Mouse (Mus musculus): Measurements from ENCODE around the gene Vwa3a. TPM values are rescaled to one million over a fixed set of nuclear protein-coding genes. Genes with fewer than 3 reads are reported as not detected.

The Vwa3a gene
- 0.02 and 0.03 TPM in 2 replicates for polyA plus RNA-seq (2012; rRNA removed)

GRCm38 (mm10) chr7:120739018-120739417 lies at the start of gene Vwa3a:
Gene Vwa3a (plus strand): TSS chr7:120739318.

DNA sequence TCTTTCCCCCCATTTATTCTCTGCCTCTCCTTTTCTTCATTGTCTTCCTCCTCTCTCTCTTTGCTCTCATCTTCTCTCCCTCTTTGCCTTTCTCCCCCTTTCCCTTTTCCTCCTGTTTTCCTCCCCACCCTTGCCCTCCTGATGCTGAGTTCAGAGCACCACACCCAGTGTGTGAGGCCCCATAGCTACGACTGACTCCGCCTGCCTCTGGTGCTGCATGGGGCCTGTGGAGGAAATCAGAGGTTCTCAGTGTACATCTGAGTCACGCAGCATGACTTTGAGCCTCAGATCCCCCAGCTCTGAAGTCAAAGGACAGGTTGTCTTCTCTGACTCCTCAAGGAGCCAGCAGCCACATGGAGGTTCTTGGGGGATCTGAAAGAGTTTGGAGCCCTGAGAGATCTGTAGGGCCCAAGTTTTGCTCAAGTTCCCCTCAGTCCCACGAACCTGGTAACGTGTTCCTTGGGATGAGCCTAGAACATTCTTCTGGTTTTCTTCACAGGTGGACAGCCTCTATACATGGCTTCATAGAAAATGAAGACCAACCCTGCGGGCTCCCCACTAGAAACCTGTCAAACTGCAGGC lies 72.8 kb downstream of the Vwa3a start, which contains the start of gene Gm5737:
Gene Gm5737, plus strand, starts transcription at position 532 of the 582 bp plus-strand sequence.

GRCm38 (mm10) chr7:120842345-120843036 lies 103.4 kb downstream of the Vwa3a start, which contains the start of gene Eef2k:
Gene Eef2k (plus strand): TSS chr7:120842831.

Other genes starting within 250 kb of the Vwa3a start
- gene Uqcrc2, start 104.1 kb upstream of the Vwa3a start, polyA plus RNA-seq (2012; rRNA removed): 99.1 and 116 TPM in 2 replicates
- 0.06 TPM in 1 of 2 replicates, not detected in the other for gene Pdzd9, start 69.0 kb upstream of the Vwa3a start, polyA plus RNA-seq (2012; rRNA removed)
- gene Mosmo, start 61.7 kb upstream of the Vwa3a start, polyA plus RNA-seq (2012; rRNA removed): 10.3 and 10.6 TPM in 2 replicates
- gene Gm5737, start 73.0 kb downstream of the Vwa3a start, polyA plus RNA-seq (2012; rRNA removed): not detected in 2 replicates
- gene Eef2k, start 103.5 kb downstream of the Vwa3a start, polyA plus RNA-seq (2012; rRNA removed): 28.6 and 30.2 TPM in 2 replicates
- gene Polr3e, start 178.4 kb downstream of the Vwa3a start, polyA plus RNA-seq (2012; rRNA removed): 8.8 and 10.4 TPM in 2 replicates
- gene Cdr2, start 243.0 kb downstream of the Vwa3a start, polyA plus RNA-seq (2012; rRNA removed): 89.4 and 102 TPM in 2 replicates
- 0.01 and 0.05 TPM in 2 replicates for gene Mfsd13b, start 243.2 kb downstream of the Vwa3a start, polyA plus RNA-seq (2012; rRNA removed)